Mouse (Mus musculus) hematopoietic stem cell, adult 5-6 weeks (primary cell): Measurements from ENCODE around the gene Txlng. TPM values are rescaled to one million over a fixed set of nuclear protein-coding genes. Genes with fewer than 3 reads are reported as not detected.
A peak's percentile ranks its signal among the peaks of the same experiment; 100 is the strongest.

ENCODE experiments used
- ATAC-seq, 2 experiments: fragments of 125-278 bp in 1 of 2; replicated peaks in 1 of 2; 2 replicates each; pipeline ENCODE4 v1.8.0; 2016 to 2017; ENCODE audit warnings: inconsistent platforms in 2 of 2, mild to moderate bottlenecking in 2 of 2, moderate number of reproducible peaks in 2 of 2, low read depth in 1 of 2, moderate TSS enrichment in 1 of 2; ENCODE audit not compliant: low FRiP score in 2 of 2, poor library complexity in 2 of 2, severe bottlenecking in 2 of 2, insufficient read depth in 1 of 2, low TSS enrichment in 1 of 2
- total RNA-seq: library from RNA; stranded (forward); fragments of 172-1452, 232-1000 nt; gene quantifications from 2 replicates; pipeline ENCODE4 v1.2.3, GENCODE M21; 2017

Txlng gene
- total RNA-seq, 1 experiment from 2014 or later = 57.9 TPM

DNA sequence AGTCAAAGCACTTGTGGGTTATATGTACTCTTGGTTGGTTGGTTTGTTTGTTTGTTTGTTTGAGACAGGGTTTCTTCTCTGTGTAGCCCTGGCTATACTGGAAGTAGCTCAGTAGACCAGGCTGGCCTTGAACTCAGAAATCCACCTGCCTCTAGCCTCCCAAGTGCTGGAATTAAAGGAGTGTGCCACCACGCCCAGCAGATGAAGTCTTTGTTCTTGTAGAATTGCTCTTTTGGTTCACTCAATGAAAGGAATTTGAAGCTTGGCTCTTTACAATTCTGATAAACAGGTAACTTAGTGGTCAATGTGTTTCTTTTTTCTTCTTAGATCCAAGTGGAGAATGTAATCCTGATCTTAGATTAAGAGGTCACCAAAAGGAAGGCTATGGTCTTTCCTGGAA, 58.5 kb downstream of the Txlng start:
- ATAC-seq = no peak

- no peak for ATAC-seq
These were observed 67.4 kb downstream of the Txlng start for GRCm38 (mm10) chrX:162761716-162762395.

DNA sequence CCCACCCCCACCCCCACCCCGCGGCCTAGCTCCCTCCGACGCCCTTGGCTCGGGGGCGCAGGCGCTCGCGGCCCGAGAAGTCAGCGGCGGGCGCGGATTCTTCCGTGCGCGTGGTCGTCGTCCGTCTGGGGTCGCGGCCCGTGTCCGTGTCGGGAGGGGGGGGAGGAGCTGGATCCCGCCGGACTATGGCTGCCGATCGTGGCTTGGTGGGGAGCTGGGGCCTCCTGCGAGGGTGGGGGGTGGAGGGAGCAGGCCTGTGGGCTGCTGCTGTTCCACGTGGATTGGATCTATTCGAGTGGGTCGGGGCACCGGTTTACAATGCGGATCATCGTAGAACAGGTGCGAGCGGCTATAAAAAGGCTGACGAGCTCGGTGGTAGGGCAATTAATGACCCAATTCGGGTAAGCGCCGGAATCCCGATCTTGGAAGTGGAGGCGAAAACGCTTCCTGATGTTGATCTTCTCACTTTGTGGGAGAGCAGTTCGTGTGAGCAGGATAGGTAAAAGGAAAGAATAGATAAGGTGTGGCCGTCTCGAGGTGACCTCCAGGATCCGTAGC, 68.2 kb downstream of the Txlng start:
- no peak for ATAC-seq

- peak; percentile 87 to 96 for ATAC-seq
These were observed 68.9 kb downstream of the Txlng start, which contains the start of gene Rbbp7 for GRCm38 (mm10) chrX:162760115-162760942. TSS of gene Rbbp7 (plus strand) at chrX:162760402.

DNA sequence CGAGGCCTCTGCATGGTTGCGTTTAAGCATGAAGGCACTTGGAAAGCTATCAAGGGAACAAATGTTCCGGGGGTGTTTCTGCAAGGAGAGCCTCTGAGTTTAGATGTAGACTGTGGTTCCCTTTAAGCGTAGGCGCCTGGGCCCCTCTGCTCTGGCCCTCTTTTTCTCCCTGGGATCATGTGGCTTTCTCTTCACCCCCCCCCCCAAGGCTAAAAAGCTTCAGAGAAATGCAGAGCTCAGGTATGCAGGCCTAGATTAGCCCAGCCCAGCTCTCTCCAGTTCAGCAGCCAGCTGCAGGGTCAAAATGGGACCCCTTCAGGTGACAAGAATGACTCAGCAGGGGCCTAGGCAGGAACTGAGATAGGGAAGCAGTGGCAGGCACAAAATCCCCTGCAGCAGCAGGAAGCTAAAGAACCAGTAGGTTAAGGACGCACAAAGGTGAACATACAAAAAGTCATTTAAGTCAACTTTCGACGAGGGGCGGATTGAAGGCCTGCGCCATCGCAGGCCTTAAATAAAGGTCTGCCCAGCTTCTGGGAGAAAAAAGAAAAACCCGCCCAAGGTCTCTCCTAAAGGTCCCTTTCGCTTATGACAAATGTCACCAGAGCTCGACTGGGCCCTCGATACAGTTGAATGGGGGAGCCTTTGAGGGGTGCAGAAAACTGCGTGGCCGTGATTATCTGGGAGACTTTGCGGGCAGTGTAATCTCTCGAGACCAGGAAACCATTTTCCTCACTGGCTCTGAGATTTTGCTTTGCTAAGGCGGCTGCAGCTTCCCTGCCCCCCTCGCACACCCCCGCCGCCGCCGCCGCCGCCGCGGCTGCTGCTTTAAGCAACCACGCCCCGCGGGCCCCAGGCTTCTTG, 69.8 kb downstream of the Txlng start:
- ATAC-seq = peak; percentile 33 to 46

DNA sequence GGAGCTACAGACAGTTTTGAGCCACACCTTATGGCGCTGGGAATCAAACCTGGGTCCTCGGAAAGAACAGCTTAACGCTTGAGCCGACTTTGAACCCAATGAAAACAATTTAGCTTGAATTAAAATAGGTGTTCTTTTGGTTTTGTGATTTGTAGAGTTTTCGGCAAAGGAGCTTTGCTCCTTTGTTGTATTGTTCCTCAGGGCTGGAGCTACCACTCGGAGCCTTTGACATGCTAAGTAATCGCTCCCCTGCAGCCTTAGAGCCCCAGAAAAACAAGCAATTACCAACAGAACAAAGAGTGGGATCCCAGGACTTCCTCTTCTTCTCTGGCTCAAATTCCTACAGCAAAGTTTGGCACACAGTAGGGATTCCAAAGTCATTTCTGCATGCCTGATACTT, 73.2 kb downstream of the Txlng start:
- no peak for ATAC-seq

DNA sequence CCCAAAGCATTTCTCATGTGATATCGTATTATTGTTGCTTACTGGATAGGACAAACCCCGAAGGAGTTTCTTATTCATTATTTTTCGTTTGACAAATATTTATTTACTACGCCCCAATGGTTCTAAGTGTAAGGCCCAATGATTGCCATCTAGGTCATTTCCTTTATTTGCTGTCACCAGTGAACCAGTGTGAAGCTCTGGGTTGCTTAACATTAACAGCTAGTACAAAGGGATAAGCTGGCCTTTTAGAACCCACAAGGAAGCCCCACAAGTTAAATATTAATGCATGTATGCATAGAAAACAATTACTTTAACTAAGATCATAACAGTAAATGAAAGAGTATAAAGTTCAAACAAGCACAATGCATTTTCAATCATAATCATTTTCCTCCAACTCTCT, 74.9 kb downstream of the Txlng start:
- ATAC-seq = no peak

DNA sequence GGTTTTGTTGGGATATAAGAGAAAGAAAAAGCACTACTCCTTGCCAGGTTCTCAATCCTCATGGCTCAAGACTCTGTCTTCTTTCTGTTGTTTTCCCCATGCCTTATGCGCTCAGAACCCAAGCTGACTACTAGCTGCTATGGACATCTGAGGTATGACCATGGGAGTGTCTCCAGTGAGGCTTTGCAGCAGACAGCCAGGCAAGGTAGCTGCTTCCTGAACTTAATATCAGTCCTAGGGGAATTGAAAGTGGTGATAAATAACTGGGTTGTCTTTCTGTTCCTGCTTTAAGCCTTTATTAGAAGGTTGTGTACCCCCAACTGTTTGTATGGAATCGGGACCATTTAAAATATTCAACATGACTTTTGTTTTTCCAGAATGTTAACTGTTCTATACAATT, 76.8 kb downstream of the Txlng start:
- no peak for ATAC-seq

DNA sequence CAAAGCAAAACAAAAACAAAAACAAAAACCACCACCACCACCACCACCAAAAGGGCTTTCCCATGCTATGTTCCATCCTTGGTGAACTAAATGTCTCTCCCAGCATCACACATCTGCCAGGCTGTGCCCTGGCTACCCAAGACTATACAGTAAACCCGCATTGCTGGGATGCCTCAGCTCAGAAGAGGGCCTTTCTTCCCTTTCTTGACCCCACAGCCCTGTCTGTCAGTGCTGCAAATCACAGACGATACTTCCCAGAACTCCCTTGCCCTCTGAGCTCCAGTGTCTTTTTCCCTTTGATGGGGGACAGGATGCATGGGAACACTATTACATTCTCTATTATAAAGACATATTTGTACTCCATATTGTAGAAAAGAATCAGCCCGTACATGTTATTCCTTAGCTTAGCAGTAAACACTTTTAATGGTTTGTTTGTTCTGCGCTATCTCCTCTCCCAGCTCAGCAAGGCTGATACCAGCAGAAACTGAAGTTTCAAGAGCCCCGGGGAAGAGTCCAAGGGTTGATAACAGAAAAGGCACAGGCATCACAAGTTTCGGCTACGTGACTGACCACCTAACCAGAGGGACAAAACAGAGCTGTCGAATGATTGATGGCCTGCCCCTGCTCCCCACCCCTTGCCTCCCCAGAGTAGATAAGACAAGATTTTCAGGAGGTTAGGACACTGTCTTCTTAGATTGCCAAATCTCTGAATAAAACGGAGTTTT, 80.4 kb downstream of the Txlng start:
- ATAC-seq = no peak

DNA sequence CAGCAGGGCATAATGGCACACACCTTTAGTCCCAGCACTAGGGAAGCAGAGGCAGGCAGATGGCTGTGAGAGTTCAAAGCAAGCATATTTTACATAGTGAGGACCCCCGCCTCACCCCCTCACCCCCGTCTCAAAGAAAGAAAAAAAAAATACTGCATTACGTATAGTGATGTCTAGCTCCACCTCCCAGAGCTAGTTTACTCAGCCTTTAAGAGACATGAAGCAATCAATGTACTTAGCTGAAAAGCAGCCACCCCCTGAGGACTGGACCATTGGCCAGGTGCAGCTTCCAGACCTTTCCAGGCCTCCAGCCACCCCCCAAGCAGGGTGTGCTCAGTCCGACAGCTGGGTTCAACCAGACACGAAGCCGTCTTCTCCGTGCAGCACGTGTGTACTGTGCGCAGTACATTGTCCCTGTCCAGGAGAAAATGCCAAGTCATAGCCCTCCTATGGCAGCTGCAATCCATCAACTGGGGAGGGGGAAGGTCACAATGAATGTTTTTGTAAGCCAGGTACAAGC, 93.1 kb downstream of the Txlng start:
- peak; percentile 47 to 57; a peak in 3 of 4 replicates for ATAC-seq

GRCm38 (mm10) chrX:162734997-162735929, 94.0 kb downstream of the Txlng start:
- ATAC-seq = peak; percentile 89 to 96

DNA sequence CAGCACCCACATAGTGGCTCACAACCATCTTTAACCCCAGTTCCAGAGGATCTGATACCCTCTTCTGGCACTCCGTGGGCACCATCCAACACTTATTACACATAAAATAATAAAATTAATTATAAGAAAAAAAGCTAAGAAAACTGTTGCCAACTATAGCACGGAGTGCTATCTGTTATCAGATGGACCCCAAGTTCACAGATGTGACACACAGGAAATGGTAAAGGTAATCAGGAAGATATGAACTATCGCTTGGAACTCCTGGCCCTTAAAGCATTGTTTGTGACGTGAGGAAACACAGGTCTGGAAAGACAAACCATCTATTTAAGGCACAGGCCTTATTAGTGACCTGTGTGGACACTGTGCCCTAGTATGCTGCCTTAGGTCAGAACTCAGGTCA, 99.2 kb downstream of the Txlng start:
- ATAC-seq = no peak
